In genomic region chr1:152084638-152085345, GRCm38 (mm10) we compare ENCODE assay signal across 7 mouse cellular contexts. TPM values are rescaled to one million over a fixed set of nuclear protein-coding genes. Genes with fewer than 3 reads are reported as not detected.
A peak's percentile ranks its signal among the peaks of the same experiment; 100 is the strongest.
DNase-seq lines count a peak whose midpoint lies in the region; ATAC-seq and TF ChIP-seq lines count a peak whose summit lies in the region.

No protein-coding gene starts in this region.

- WGBS in intestine, embryonic 14.5 days = 17% methylated on average over 15 of the region's 15 CpGs
- WGBS in liver, postnatal 0 days (ENCODE audit: insufficient replicate concordance) = 26% methylated on average over 15 of the region's 15 CpGs
- 24% methylated on average over 15 of the region's 15 CpGs for WGBS in neural tube, embryonic 15.5 days

- DNase-seq in R1 (ENCODE audit: low read depth, low spot score) = peak; percentile 92
- DNase-seq in cerebellum, adult 9-10 months = peak; percentile 89
- peak; percentile 49 to 80 for DNase-seq in gastrocnemius, postnatal 4 days (ENCODE audit: low spot score in 2 of 2)
- DNase-seq in intestine, embryonic 14.5 days (ENCODE audit: low spot score) = peak; percentile 70
- DNase-seq in liver, postnatal 0 days = peak; percentile 25
- DNase-seq in right cerebral cortex, postnatal 36 days (ENCODE audit: low spot score in 2 of 2) = no peak

- H3K27me3 ChIP-seq in intestine, embryonic 14.5 days (replicated peaks; ENCODE audit: control insufficient read depth, insufficient read depth, low read length) = no peaks in the 10 kb centered on the region
- H3K27me3 ChIP-seq in liver, postnatal 0 days (ENCODE audit: insufficient read depth, low read length) = peaks cover 5% of the 10 kb centered on the region
- H3K27me3 ChIP-seq in neural tube, embryonic 15.5 days (replicated peaks) = no peaks in the 10 kb centered on the region

- H3K9ac ChIP-seq in intestine, embryonic 14.5 days (ENCODE audit: low read length) = no peak overlapping the region
- H3K9ac ChIP-seq in liver, postnatal 0 days (replicated peaks) = no peak overlapping the region
- no peak overlapping the region for H3K9ac ChIP-seq in neural tube, embryonic 15.5 days (replicated peaks)

- no peak for TF ChIP-seq EP300 in liver, postnatal 0 days (IDR thresholded peaks at IDR 0.05; ENCODE audit: low read depth)

- H3K4me2 ChIP-seq in intestine, embryonic 14.5 days (ENCODE audit: low read length) = peak overlapping the region; percentile 46
- peak overlapping the region; percentile 64 for H3K4me2 ChIP-seq in liver, postnatal 0 days (ENCODE audit: low read depth, low read length)
- peak overlapping the region; percentile 40 for H3K4me2 ChIP-seq in neural tube, embryonic 15.5 days

- H3K4me1 ChIP-seq in intestine, embryonic 14.5 days (replicated peaks; ENCODE audit: control insufficient read depth, insufficient read depth, low read length) = peaks cover 30% of the 10 kb centered on the region
- peaks cover 8% of the 10 kb centered on the region for H3K4me1 ChIP-seq in liver, postnatal 0 days (ENCODE audit: insufficient read depth)
- peaks cover 61% of the 10 kb centered on the region for H3K4me1 ChIP-seq in neural tube, embryonic 15.5 days

- H3K9me3 ChIP-seq in intestine, embryonic 14.5 days (ENCODE audit: control insufficient read depth, low read length) = no peaks in the 10 kb centered on the region
- no peaks in the 10 kb centered on the region for H3K9me3 ChIP-seq in liver, postnatal 0 days (ENCODE audit: low read length)
- no peaks in the 10 kb centered on the region for H3K9me3 ChIP-seq in neural tube, embryonic 15.5 days (replicated peaks)

- no peaks in the 10 kb centered on the region for H3K36me3 ChIP-seq in intestine, embryonic 14.5 days (ENCODE audit: control insufficient read depth, insufficient read depth, low read length)
- no peaks in the 10 kb centered on the region for H3K36me3 ChIP-seq in liver, postnatal 0 days (replicated peaks; ENCODE audit: insufficient read depth, low read length)
- no peaks in the 10 kb centered on the region for H3K36me3 ChIP-seq in neural tube, embryonic 15.5 days

- peak overlapping the region; percentile 35 for H3K27ac ChIP-seq in intestine, embryonic 14.5 days (ENCODE audit: low read depth)
- H3K27ac ChIP-seq in liver, postnatal 0 days (ENCODE audit: low read depth) = no peak overlapping the region
- no peak overlapping the region for H3K27ac ChIP-seq in neural tube, embryonic 15.5 days (replicated peaks)

- peak; percentile 67; the same call in 1 of the 2 replicates for ATAC-seq in intestine, embryonic 14.5 days (replicated peaks; ENCODE audit: low FRiP score, low TSS enrichment, low read depth)
- ATAC-seq in liver, postnatal 0 days = peak; percentile 43; the same call in 1 of the 2 replicates
- no peak for ATAC-seq in neural tube, embryonic 15.5 days (ENCODE audit: low FRiP score)

- H3K4me3 ChIP-seq in intestine, embryonic 14.5 days (ENCODE audit: low read depth, low read length) = peak overlapping the region; percentile 23
- peak overlapping the region; percentile 36 for H3K4me3 ChIP-seq in liver, postnatal 0 days (ENCODE audit: low read depth, low read length)
- peak overlapping the region; percentile 9; the same call in 1 of the 2 replicates for H3K4me3 ChIP-seq in neural tube, embryonic 15.5 days (replicated peaks)

- no peak for TF ChIP-seq CTCF in liver, postnatal 0 days (IDR thresholded peaks at IDR 0.05; ENCODE audit: low read depth)

RNA-seq across cellular contexts. Expression of gene 1700025G04Rik, which starts 5.1 kb away (rescaled TPM):
- 10 to 100 TPM; 68.5 to 84.0 TPM for total RNA-seq in gastrocnemius, postnatal 4 days (2021)
- 27.3 and 27.7 TPM in 2 replicates for polyA plus RNA-seq in intestine, embryonic 14.5 days (2014; fragmentation: Nextera tagmentation; extraction: Ambion mirVana)
- 3.0 and 4.0 TPM in 2 replicates for polyA plus RNA-seq in liver, postnatal 0 days (2015; fragmentation: Nextera tagmentation; extraction: Ambion mirVana)
- polyA plus RNA-seq in neural tube, embryonic 15.5 days (2015; fragmentation: Nextera tagmentation; extraction: Ambion mirVana) = 35.7 and 37.1 TPM in 2 replicates

Comparison
In these comparisons a context has a peak if more than half of its experiments do, and no peak if none do; other contexts are left out.
1. DNase-seq: peak in R1 (single experiment), cerebellum, adult 9-10 months (single experiment), gastrocnemius, postnatal 4 days (2 of 2), intestine, embryonic 14.5 days (single experiment) and liver, postnatal 0 days (single experiment); none in right cerebral cortex, postnatal 36 days (0 of 2).
2. Peak in every context shown above with its lines, with median percentiles within 50 percentile points of each other: H3K4me2 ChIP-seq and H3K4me3 ChIP-seq.